Mouse (Mus musculus): ENCODE data around the gene Ppp1cc.

DNA sequence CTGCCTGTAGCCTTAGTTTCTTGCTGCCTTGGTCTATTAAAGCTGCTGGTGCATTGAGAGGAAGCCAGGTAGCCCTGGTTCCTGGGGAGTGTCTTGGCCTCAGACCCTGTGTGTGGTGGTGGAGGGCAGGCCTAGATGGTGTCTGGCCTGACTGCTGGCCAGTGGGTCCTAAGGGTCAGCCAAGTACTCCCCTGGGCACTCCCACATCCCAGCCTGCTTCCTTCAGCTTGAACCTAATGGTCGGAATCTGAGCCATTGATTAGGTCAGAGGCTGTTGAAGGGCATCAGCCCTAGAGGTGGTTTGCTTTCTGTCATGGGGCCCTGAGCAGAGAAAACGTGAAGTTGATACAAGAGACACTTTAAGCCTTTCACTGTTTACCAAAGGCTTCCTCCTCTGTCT is 17.3 kb downstream of the Ppp1cc start:
- TF ChIP-seq CTCF (conservative IDR thresholded peaks at IDR 0.05; ENCODE audit: low read length) (no peak), NANOG (IDR thresholded peaks at IDR 0.05; ENCODE audit: borderline replicate concordance, low read length) (no peak), POU5F1 (IDR thresholded peaks at IDR 0.05; ENCODE audit: borderline replicate concordance, low read length) (no peak)

Measured in E14TG2a.4 (cell line).